Mouse (Mus musculus) ES-E14 (cell line): ENCODE data around the gene Eppin. TPM values are rescaled to one million over a fixed set of nuclear protein-coding genes. Genes with fewer than 3 reads are reported as not detected.

Experiments
- DNase-seq: peaks from one replicate; pipeline ENCODE4 v3.0.0-alpha.2; 2013; ENCODE audit warnings: low read depth, low spot score
- H3K27ac ChIP-seq: 2 replicates; pipeline ENCODE4 v1.5.1; 2012; ENCODE audit warnings: low read depth, mild to moderate bottlenecking, low read length, moderate library complexity, mixed read lengths; ENCODE audit not compliant: poor library complexity, insufficient read depth, severe bottlenecking
- H3K36me3 ChIP-seq: 2 replicates; pipeline ENCODE4 v1.6.1; 2012; ENCODE audit warnings: mild to moderate bottlenecking, low read length, moderate library complexity, mixed read lengths; ENCODE audit not compliant: control insufficient read depth, poor library complexity, insufficient read depth, severe bottlenecking
- H3K4me1 ChIP-seq, 2 experiments: fragments of 150-350 bp in 1 of 2; sonication (generic) in 1 of 2; 2 replicates each; pipeline ENCODE4 v1.6.1; 2012; ENCODE audit warnings: low read length in 2 of 2, mild to moderate bottlenecking in 1 of 2, mixed read lengths in 1 of 2; ENCODE audit not compliant: control insufficient read depth in 2 of 2, insufficient read depth in 2 of 2, poor library complexity in 1 of 2
- H3K4me3 ChIP-seq, 2 experiments: fragments of 150-350 bp in 1 of 2; sonication (generic) in 1 of 2; 2 replicates each; pipeline ENCODE4 v1.5.1; 2012; ENCODE audit warnings: low read length in 2 of 2, low read depth in 1 of 2, mild to moderate bottlenecking in 1 of 2, mixed read lengths in 1 of 2; ENCODE audit not compliant: insufficient read depth in 1 of 2, poor library complexity in 1 of 2, severe bottlenecking in 1 of 2
- H3K9ac ChIP-seq: 2 replicates; pipeline ENCODE4 v1.6.1; 2012; ENCODE audit warnings: low read depth, mild to moderate bottlenecking, low read length, mixed read lengths; ENCODE audit not compliant: poor library complexity, insufficient read depth, severe bottlenecking
- H3K9me3 ChIP-seq: fragments of 150-350 bp; sonication (generic); 2 replicates; pipeline ENCODE4 v1.6.1; 2012; ENCODE audit warnings: low read depth, mild to moderate bottlenecking, low read length; ENCODE audit not compliant: control insufficient read depth, insufficient read depth
- CHD2 ChIP-seq: IDR thresholded peaks from 2 replicates; pipeline ENCODE4 v1.6.1; 2014; ENCODE audit warnings: mild to moderate bottlenecking, low read depth, low read length, inconsistent platforms
- HCFC1 ChIP-seq: IDR thresholded peaks from 2 replicates; pipeline ENCODE4 v1.6.1; 2012; ENCODE audit warnings: low read length, inconsistent platforms, borderline replicate concordance; ENCODE audit not compliant: insufficient read depth
- MAFK ChIP-seq: IDR thresholded peaks from 2 replicates; pipeline ENCODE4 v1.6.1; 2014; ENCODE audit warnings: mild to moderate bottlenecking, low read depth, low read length, inconsistent platforms; ENCODE audit not compliant: insufficient read depth
- ZC3H11A ChIP-seq: IDR thresholded peaks from 2 replicates; pipeline ENCODE4 v1.6.1; 2012; ENCODE audit warnings: low read depth, mild to moderate bottlenecking, inconsistent platforms, low read length, borderline replicate concordance
- ZNF384 ChIP-seq: IDR thresholded peaks from 2 replicates; pipeline ENCODE4 v1.6.1; 2012; ENCODE audit warnings: low read depth, low read length, inconsistent platforms
- in situ Hi-C, 2 experiments: fragments of 600-800 bp; cut with MboI; formaldehyde crosslinking; loops; one replicate each; pipeline ENCODE4 v1.15.1; 2025; ENCODE audit warnings: low sequenced_read_pairs in 2 of 2, inconsistent platforms in 1 of 2; ENCODE audit not compliant: unreplicated experiment in 2 of 2
- total RNA-seq: library from RNA; depleted of rRNA; stranded (reverse); fragments of 300-350 nt; gene quantifications from 2 replicates; pipeline ENCODE4 v1.2.3, GENCODE M21; 2012; rRNA removed

Eppin gene
- total RNA-seq, 1 experiment, result not detected

DNA sequence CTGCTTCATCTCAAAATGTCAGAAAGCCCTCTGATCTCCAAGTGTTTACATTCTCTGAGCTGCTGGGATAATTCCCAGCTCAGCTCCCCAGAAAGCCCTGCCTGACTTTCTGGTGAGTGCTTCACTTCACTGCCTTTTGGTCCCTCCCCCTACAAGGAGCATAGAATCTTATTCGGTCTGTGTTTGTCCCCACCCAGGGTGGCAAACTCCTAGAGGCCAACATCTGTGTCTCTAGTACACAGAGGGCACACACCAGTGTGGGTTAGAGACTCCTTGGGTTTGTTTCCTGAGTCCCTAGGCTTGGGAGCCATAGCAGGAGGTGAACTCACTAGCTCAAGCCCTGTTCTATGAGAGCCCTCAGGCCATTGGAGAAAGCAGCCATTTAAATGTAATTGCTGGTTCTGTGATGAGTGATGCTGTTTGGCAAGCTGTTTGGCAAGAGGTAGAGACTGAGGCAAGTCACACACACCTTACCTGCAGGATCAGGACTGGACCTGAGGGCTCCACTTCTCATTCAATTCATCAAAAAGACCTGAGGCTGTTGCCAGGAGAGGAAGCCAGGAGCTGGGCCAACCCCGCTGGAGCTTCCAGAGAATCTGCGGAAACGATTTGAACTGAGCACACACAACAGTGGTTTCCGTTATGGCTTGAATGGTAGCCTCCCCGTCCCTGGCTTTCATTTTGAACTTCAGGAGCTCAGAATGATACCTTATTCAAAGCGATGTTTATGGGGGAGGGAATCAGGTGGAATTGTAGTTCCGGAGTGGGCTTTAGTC is 52.6 kb downstream of the Eppin start:
- Histone ChIP-seq H3K4me1 (peaks cover 0 to 2% of the 10 kb centered on the region in 2 experiments; a peak in 2 of 4 replicates), H3K27ac (no peak overlapping the region), H3K4me3 (no peak overlapping the region), H3K9ac (no peak overlapping the region), H3K9me3 (no peaks in the 10 kb centered on the region), H3K36me3 (no peaks in the 10 kb centered on the region)
- DNase-seq, result no peak
- in situ Hi-C loops, result no loop called here
- no peak for TF ChIP-seq ZNF384
- TF ChIP-seq MAFK, result no peak
- TF ChIP-seq CHD2, result no peak
- TF ChIP-seq HCFC1, result no peak
- no peak for TF ChIP-seq ZC3H11A

Other genes starting within 250 kb of the Eppin start
- gene Slpi, start 204.5 kb downstream of the Eppin start, total RNA-seq, result not detected in 2 replicates
- 0.04 TPM in 1 of 2 replicates, not detected in the other for gene Rbpjl, start 190.5 kb downstream of the Eppin start, total RNA-seq
- 1.7 and 2.3 TPM in 2 replicates for gene Matn4, start 188.4 kb downstream of the Eppin start, total RNA-seq
- 102 and 172 TPM in 2 replicates for gene Sdc4, start 149.7 kb downstream of the Eppin start, total RNA-seq
- 47.6 and 51.1 TPM in 2 replicates for gene Sys1, start 136.6 kb downstream of the Eppin start, total RNA-seq
- gene Gm20458, start 132.6 kb downstream of the Eppin start, total RNA-seq, result 2.1 TPM in 1 of 2 replicates, not detected in the other
- gene Trp53tg5, start 119.9 kb downstream of the Eppin start, total RNA-seq, result 0.22 and 0.26 TPM in 2 replicates
- gene Dbndd2, start 107.5 kb downstream of the Eppin start, total RNA-seq, result 2.9 and 4.2 TPM in 2 replicates
- gene Pigt, start 96.1 kb downstream of the Eppin start, total RNA-seq, result 57.2 and 97.3 TPM in 2 replicates
- 41.5 and 58.4 TPM in 2 replicates for gene Wfdc2, start 31.2 kb downstream of the Eppin start, total RNA-seq
- not detected in 2 replicates for gene Spint3, start 20.1 kb downstream of the Eppin start, total RNA-seq
- gene Wfdc6a, start 8.1 kb downstream of the Eppin start, total RNA-seq, result not detected in 2 replicates
- gene Wfdc6b, start 19.9 kb upstream of the Eppin start, total RNA-seq, result not detected in 2 replicates
- not detected in 2 replicates for gene Wfdc8, start 20.0 kb upstream of the Eppin start, total RNA-seq
- gene Wfdc16, start 45.2 kb upstream of the Eppin start, total RNA-seq, result not detected in 2 replicates
- gene Wfdc10, start 62.5 kb upstream of the Eppin start, total RNA-seq, result 0.98 and 3.1 TPM in 2 replicates
- gene Wfdc9, start 63.0 kb upstream of the Eppin start, total RNA-seq, result not detected in 2 replicates
- not detected in 2 replicates for gene Wfdc11, start 80.5 kb upstream of the Eppin start, total RNA-seq
- gene Wfdc13, start 91.5 kb upstream of the Eppin start, total RNA-seq, result not detected in 2 replicates
- gene Spint4, start 104.9 kb upstream of the Eppin start, total RNA-seq, result not detected in 2 replicates
- gene Spint5, start 121.7 kb upstream of the Eppin start, total RNA-seq, result 1.6 and 6.6 TPM in 2 replicates
- gene Wfdc3, start 152.3 kb upstream of the Eppin start, total RNA-seq, result 0.18 and 0.58 TPM in 2 replicates
- gene Dnttip1, start 152.4 kb upstream of the Eppin start, total RNA-seq, result 13.3 and 15.1 TPM in 2 replicates
- gene Ube2c, start 176.3 kb upstream of the Eppin start, total RNA-seq, result 117 and 159 TPM in 2 replicates
- 1.5 and 1.7 TPM in 2 replicates for gene Tnnc2, start 186.4 kb upstream of the Eppin start, total RNA-seq
- 5.5 and 7.0 TPM in 2 replicates for gene Snx21, start 192.2 kb upstream of the Eppin start, total RNA-seq
- gene Acot8, start 211.3 kb upstream of the Eppin start, total RNA-seq, result 46.4 and 54.7 TPM in 2 replicates
- 6.4 and 7.0 TPM in 2 replicates for gene Zswim3, start 211.5 kb upstream of the Eppin start, total RNA-seq
- gene Zswim1, start 229.1 kb upstream of the Eppin start, total RNA-seq, result 21.5 and 22.6 TPM in 2 replicates
- gene Spata25, start 234.9 kb upstream of the Eppin start, total RNA-seq, result 0.95 and 1.1 TPM in 2 replicates
- 103 and 216 TPM in 2 replicates for gene Ctsa, start 239.3 kb upstream of the Eppin start, total RNA-seq
- 3.6 TPM in 2 replicates for gene Neurl2, start 239.9 kb upstream of the Eppin start, total RNA-seq